Mouse (Mus musculus): ENCODE measurements around the gene Pcp4l1. TPM values are rescaled to one million over a fixed set of nuclear protein-coding genes. Genes with fewer than 3 reads are reported as not detected.

The Pcp4l1 gene
- polyA plus RNA-seq, 1 experiment from 2014 or later, result 58.8 TPM

GRCm38 (mm10) chr1:171229750-171230149 is 33.7 kb upstream of the Pcp4l1 start:
- Histone ChIP-seq H3K27me3 (ENCODE audit: control insufficient read depth, insufficient read depth, low read length) (no peaks in the 10 kb centered on the region), H3K4me1 (ENCODE audit: control insufficient read depth in 2 of 2, insufficient read depth in 2 of 2, low read length in 2 of 2) (peaks cover 0 to 5% of the 10 kb centered on the region in 2 experiments; a peak in 1 of 4 replicates), H3K4me2 (ENCODE audit: low read length) (no peak overlapping the region), H3K9me3 (ENCODE audit: control insufficient read depth, low read length) (no peaks in the 10 kb centered on the region), H3K4me3 (ENCODE audit: control insufficient read depth in 1 of 2, insufficient read depth in 1 of 2, low read depth in 1 of 2, low read length in 2 of 2) (no peak overlapping the region), H3K9ac (ENCODE audit: low read length) (no peak overlapping the region), H3K27ac (replicated peaks in 1 of 2; ENCODE audit: control insufficient read depth in 1 of 2, insufficient read depth in 1 of 2, low read depth in 2 of 2, low read length in 2 of 2) (no peak overlapping the region), H3K36me3 (ENCODE audit: control insufficient read depth, insufficient read depth, low read length) (peaks cover 13% of the 10 kb centered on the region)
- 55% methylated on average over 6 of the region's 6 CpGs for WGBS
- ATAC-seq (ENCODE audit: insufficient number of reproducible peaks, insufficient read depth, low FRiP score, low read depth), result no peak

- no peaks in the 10 kb centered on the region for H3K27me3 ChIP-seq (ENCODE audit: control insufficient read depth, insufficient read depth, low read length)
- WGBS, result 91% methylated on average over 1 of the region's 1 CpGs
- H3K4me3 ChIP-seq (ENCODE audit: control insufficient read depth in 1 of 2, insufficient read depth in 1 of 2, low read depth in 1 of 2, low read length in 2 of 2), result no peak overlapping the region
- H3K36me3 ChIP-seq (ENCODE audit: control insufficient read depth, insufficient read depth, low read length), result no peaks in the 10 kb centered on the region
- peaks cover 0 to 7% of the 10 kb centered on the region in 2 experiments; a peak in 3 of 4 replicates for H3K4me1 ChIP-seq (ENCODE audit: control insufficient read depth in 2 of 2, insufficient read depth in 2 of 2, low read length in 2 of 2)
- H3K27ac ChIP-seq (replicated peaks in 1 of 2; ENCODE audit: control insufficient read depth in 1 of 2, insufficient read depth in 1 of 2, low read depth in 2 of 2, low read length in 2 of 2), result no peak overlapping the region
- no peak overlapping the region for H3K9ac ChIP-seq (ENCODE audit: low read length)
- no peaks in the 10 kb centered on the region for H3K9me3 ChIP-seq (ENCODE audit: control insufficient read depth, low read length)
- ATAC-seq (ENCODE audit: insufficient number of reproducible peaks, insufficient read depth, low FRiP score, low read depth), result no peak
- H3K4me2 ChIP-seq (ENCODE audit: low read length), result no peak overlapping the region
Observed at GRCm38 (mm10) chr1:171227879-171228278, 31.8 kb upstream of the Pcp4l1 start.

GRCm38 (mm10) chr1:171226780-171227179 is 30.7 kb upstream of the Pcp4l1 start:
- ATAC-seq (ENCODE audit: insufficient number of reproducible peaks, insufficient read depth, low FRiP score, low read depth), result no peak
- Histone ChIP-seq H3K4me1 (ENCODE audit: control insufficient read depth in 2 of 2, insufficient read depth in 2 of 2, low read length in 2 of 2) (peaks cover 0 to 8% of the 10 kb centered on the region in 2 experiments; a peak in 3 of 4 replicates), H3K4me3 (ENCODE audit: control insufficient read depth in 1 of 2, insufficient read depth in 1 of 2, low read depth in 1 of 2, low read length in 2 of 2) (no peak overlapping the region), H3K27ac (replicated peaks in 1 of 2; ENCODE audit: control insufficient read depth in 1 of 2, insufficient read depth in 1 of 2, low read depth in 2 of 2, low read length in 2 of 2) (no peak overlapping the region), H3K9me3 (ENCODE audit: control insufficient read depth, low read length) (no peaks in the 10 kb centered on the region), H3K36me3 (ENCODE audit: control insufficient read depth, insufficient read depth, low read length) (no peaks in the 10 kb centered on the region), H3K27me3 (ENCODE audit: control insufficient read depth, insufficient read depth, low read length) (no peaks in the 10 kb centered on the region), H3K4me2 (ENCODE audit: low read length) (no peak overlapping the region), H3K9ac (ENCODE audit: low read length) (no peak overlapping the region)
- 49% methylated on average over 4 of the region's 4 CpGs for WGBS

- WGBS, result 84% methylated on average over 5 of the region's 5 CpGs
- Histone ChIP-seq H3K27ac (replicated peaks in 1 of 2; ENCODE audit: control insufficient read depth in 1 of 2, insufficient read depth in 1 of 2, low read depth in 2 of 2, low read length in 2 of 2) (peak within 1 kb of the TSS in 1 of 2 experiments; percentile 47; a peak in 1 of 4 replicates), H3K9ac (ENCODE audit: low read length) (no peak within 1 kb of the TSS)
Observed at GRCm38 (mm10) chr1:171224857-171225256, 28.8 kb upstream of the Pcp4l1 start, which contains the start of gene Apoa2. Apoa2 (plus strand) TSS chr1:171225054.

GRCm38 (mm10) chr1:171223796-171224195 is 27.7 kb upstream of the Pcp4l1 start:
- ATAC-seq (ENCODE audit: insufficient number of reproducible peaks, insufficient read depth, low FRiP score, low read depth), result no peak
- no peaks in the 10 kb centered on the region for H3K27me3 ChIP-seq (ENCODE audit: control insufficient read depth, insufficient read depth, low read length)
- peak overlapping the region in 1 of 2 experiments; percentile 47; a peak in 1 of 4 replicates for H3K27ac ChIP-seq (replicated peaks in 1 of 2; ENCODE audit: control insufficient read depth in 1 of 2, insufficient read depth in 1 of 2, low read depth in 2 of 2, low read length in 2 of 2)
- peaks cover 5 to 16% of the 10 kb centered on the region in 2 experiments for H3K4me1 ChIP-seq (ENCODE audit: control insufficient read depth in 2 of 2, insufficient read depth in 2 of 2, low read length in 2 of 2)
- no peak overlapping the region for H3K4me2 ChIP-seq (ENCODE audit: low read length)
- H3K9ac ChIP-seq (ENCODE audit: low read length), result no peak overlapping the region
- H3K9me3 ChIP-seq (ENCODE audit: control insufficient read depth, low read length), result no peaks in the 10 kb centered on the region
- peaks cover 18% of the 10 kb centered on the region for H3K36me3 ChIP-seq (ENCODE audit: control insufficient read depth, insufficient read depth, low read length)
- no peak overlapping the region for H3K4me3 ChIP-seq (ENCODE audit: control insufficient read depth in 1 of 2, insufficient read depth in 1 of 2, low read depth in 1 of 2, low read length in 2 of 2)
- 42% methylated on average over 2 of the region's 2 CpGs for WGBS

More at GRCm38 (mm10) chr1:171224857-171225256, 28.8 kb upstream of the Pcp4l1 start, which contains the start of gene Apoa2:
- no peaks in the 10 kb centered on the region for H3K9me3 ChIP-seq (ENCODE audit: control insufficient read depth, low read length)
- no peaks in the 10 kb centered on the region for H3K27me3 ChIP-seq (ENCODE audit: control insufficient read depth, insufficient read depth, low read length)
- no peak for ATAC-seq (ENCODE audit: insufficient number of reproducible peaks, insufficient read depth, low FRiP score, low read depth)
- H3K4me1 ChIP-seq (ENCODE audit: control insufficient read depth in 2 of 2, insufficient read depth in 2 of 2, low read length in 2 of 2), result peaks cover 5 to 16% of the 10 kb centered on the region in 2 experiments
- H3K36me3 ChIP-seq (ENCODE audit: control insufficient read depth, insufficient read depth, low read length), result peaks cover 8% of the 10 kb centered on the region
- no peak within 1 kb of the TSS for H3K4me2 ChIP-seq (ENCODE audit: low read length)
- no peak within 1 kb of the TSS for H3K4me3 ChIP-seq (ENCODE audit: control insufficient read depth in 1 of 2, insufficient read depth in 1 of 2, low read depth in 1 of 2, low read length in 2 of 2)

GRCm38 (mm10) chr1:171223168-171223567 is 27.1 kb upstream of the Pcp4l1 start:
- 85% methylated on average over 6 of the region's 6 CpGs for WGBS
- H3K4me3 ChIP-seq (ENCODE audit: control insufficient read depth in 1 of 2, insufficient read depth in 1 of 2, low read depth in 1 of 2, low read length in 2 of 2), result peak overlapping the region; percentile 35 to 49; a peak in 2 of 4 replicates

GRCm38 (mm10) chr1:171222238-171223155 is 26.4 kb upstream of the Pcp4l1 start, which contains the start of gene Tomm40l:
Tomm40l (minus strand) TSS chr1:171222514.
- peak within 1 kb of the TSS; percentile 87 for H3K4me2 ChIP-seq (ENCODE audit: low read length)
- H3K9me3 ChIP-seq (ENCODE audit: control insufficient read depth, low read length), result no peaks in the 10 kb centered on the region
- no peaks in the 10 kb centered on the region for H3K27me3 ChIP-seq (ENCODE audit: control insufficient read depth, insufficient read depth, low read length)
- peaks cover 31% of the 10 kb centered on the region for H3K36me3 ChIP-seq (ENCODE audit: control insufficient read depth, insufficient read depth, low read length)
- H3K9ac ChIP-seq (ENCODE audit: low read length), result peak within 1 kb of the TSS; percentile 80
- peaks cover 5 to 16% of the 10 kb centered on the region in 2 experiments for H3K4me1 ChIP-seq (ENCODE audit: control insufficient read depth in 2 of 2, insufficient read depth in 2 of 2, low read length in 2 of 2)
- peak within 1 kb of the TSS; percentile 49 to 70 for H3K4me3 ChIP-seq (ENCODE audit: control insufficient read depth in 1 of 2, insufficient read depth in 1 of 2, low read depth in 1 of 2, low read length in 2 of 2)
- peak within 1 kb of the TSS; percentile 81 to 93 for H3K27ac ChIP-seq (replicated peaks in 1 of 2; ENCODE audit: control insufficient read depth in 1 of 2, insufficient read depth in 1 of 2, low read depth in 2 of 2, low read length in 2 of 2)
- WGBS, result 2% methylated on average over 28 of the region's 28 CpGs
- ATAC-seq (ENCODE audit: insufficient number of reproducible peaks, insufficient read depth, low FRiP score, low read depth), result peak; percentile 97

More at GRCm38 (mm10) chr1:171223168-171223567, 27.1 kb upstream of the Pcp4l1 start:
- Histone ChIP-seq H3K27ac (replicated peaks in 1 of 2; ENCODE audit: control insufficient read depth in 1 of 2, insufficient read depth in 1 of 2, low read depth in 2 of 2, low read length in 2 of 2) (peak overlapping the region; percentile 81 to 93; a peak in 3 of 4 replicates), H3K4me2 (ENCODE audit: low read length) (peak overlapping the region; percentile 87), H3K9ac (ENCODE audit: low read length) (peak overlapping the region; percentile 68), H3K27me3 (ENCODE audit: control insufficient read depth, insufficient read depth, low read length) (no peaks in the 10 kb centered on the region), H3K9me3 (ENCODE audit: control insufficient read depth, low read length) (no peaks in the 10 kb centered on the region), H3K4me1 (ENCODE audit: control insufficient read depth in 2 of 2, insufficient read depth in 2 of 2, low read length in 2 of 2) (peaks cover 5 to 16% of the 10 kb centered on the region in 2 experiments), H3K36me3 (ENCODE audit: control insufficient read depth, insufficient read depth, low read length) (peaks cover 24% of the 10 kb centered on the region)
- ATAC-seq (ENCODE audit: insufficient number of reproducible peaks, insufficient read depth, low FRiP score, low read depth), result no peak

Data from heart, embryonic 14.5 days (tissue).